Mouse (Mus musculus): ENCODE measurements around the gene Zdhhc19.

Zdhhc19 gene

DNA sequence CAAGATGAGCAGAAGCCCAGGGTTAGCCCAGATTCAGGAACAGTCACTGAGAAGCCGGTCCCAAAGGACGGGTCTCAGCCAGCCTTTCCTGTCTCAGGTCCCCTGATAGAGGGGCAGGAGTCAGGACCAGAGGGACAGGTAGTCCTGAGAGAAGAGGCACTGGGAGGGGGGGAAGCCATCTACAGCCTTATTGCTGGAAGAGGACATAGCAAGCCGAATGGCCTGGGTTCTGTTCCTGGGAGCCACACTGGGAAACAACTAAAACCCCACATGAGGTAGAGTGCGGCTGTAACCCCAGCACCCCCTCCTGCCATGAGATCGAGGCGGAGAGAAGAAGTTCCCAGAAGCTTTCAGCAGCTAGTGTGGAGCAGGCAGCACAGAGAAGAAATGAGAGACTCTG lies 17.9 kb downstream of the Zdhhc19 start:
- DNase-seq (ENCODE audit: extremely low read depth, low read depth), result no peak

DNA sequence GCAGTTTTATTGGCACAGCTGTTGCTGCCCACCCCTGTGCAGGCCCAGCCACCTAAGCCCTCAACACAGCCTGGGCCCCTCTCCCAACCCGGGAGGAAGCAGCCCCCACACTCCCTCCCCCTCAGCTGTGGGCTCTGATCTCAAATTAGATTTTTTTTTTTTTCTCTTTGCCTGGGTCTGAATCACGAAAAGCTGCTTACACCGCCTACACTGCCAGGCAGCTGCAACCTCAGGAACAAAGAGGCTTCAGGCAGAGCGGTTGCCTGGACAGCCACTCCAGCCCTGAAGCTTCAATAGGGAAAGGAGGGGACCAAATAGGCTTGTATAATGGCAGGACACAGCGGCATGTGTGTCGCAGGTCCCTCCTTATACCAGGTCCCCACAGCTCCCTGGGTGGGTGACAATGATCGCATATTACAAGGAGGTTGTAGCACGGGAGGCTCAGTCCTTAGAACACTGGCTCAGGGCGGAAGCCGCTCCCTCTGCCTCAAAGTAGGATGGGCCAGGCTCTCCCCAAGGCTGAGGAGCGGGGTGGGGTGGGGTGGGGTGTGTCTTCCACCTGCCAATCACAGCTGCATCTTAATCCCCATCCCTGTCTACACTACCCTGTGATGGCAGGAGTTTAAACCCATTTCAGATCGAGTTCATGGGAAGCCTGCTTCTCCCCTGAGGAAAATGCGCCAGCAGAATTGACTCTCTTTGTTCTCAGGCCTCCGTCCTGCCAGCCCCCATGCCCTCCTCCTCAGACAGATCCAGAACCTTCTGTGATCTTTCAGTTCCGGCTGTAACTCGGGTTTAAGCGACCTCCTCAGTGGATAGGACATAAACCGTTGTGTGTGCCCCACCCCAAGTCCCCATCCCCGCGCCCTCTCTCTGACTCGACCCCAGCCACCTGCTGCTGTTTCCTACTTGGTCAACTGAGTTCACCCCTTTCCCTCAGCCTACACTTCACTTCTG lies 20.2 kb downstream of the Zdhhc19 start:
- no peak for DNase-seq (ENCODE audit: extremely low read depth, low read depth)

DNA sequence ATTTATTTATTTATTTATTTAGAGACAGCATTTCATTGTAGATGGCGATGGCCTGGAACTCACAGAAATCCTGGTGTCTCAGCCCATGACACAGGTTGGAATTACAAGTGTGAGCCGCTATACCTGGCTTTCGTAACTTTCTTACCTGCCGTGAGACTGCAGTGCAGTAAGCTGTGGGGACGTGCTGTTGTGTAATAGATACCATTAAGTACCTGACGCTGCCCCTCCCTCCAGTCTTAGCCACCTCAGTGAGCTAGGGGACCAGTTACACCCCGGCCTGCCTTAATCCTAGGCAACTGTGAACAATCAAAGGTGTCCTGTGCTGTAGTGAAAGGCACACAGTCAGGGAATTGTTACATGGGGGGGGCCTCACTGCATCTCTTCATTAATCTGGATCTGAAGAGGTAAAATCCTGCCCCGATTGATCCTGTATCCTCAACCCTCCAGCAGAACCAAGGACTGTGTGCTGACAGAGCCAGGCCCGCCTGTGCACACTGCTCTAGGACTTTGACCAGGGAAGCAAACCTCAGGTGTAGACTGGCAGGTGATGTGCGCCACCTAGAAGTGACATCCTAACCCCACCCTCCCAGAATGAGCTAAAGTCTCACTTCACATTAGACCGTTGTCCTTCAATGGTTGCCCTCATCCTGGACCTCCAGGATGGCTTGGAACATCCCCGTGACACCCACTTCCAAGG lies 21.9 kb downstream of the Zdhhc19 start:
- no peak for DNase-seq (ENCODE audit: extremely low read depth, low read depth)

DNA sequence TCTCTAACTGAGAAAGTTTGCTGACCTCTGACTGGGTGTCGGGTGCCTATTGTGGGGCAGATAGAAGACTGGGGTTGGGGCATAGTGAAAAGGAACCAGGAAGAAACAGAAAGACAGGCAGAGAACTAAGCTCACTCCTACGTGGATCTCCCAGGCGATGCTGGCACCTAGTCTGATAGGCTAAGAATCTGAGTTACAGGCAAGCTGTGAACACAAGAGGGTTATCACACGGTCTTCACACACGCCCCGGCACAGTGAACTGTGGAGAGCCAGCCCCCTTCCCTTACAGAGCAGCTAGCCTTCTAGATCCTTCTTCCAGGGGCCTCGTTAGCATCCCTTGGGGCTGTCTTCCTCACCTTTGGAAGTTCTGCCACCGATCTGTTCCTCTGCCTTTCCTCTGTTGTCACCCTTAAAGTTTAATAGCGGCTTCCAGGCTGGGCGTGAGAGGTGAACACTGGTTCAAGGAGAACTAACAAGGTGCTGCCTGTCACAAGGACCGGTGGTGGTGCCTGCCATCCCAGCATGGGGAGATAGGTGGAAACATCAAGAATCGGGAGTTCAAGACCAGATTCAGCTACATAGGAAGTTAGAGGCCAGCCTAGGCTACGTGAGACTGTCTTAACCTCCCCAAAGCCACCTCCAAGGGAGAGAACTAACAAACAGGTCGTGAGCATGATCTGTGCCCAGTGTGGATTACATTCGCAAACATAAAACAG lies 23.7 kb downstream of the Zdhhc19 start:
- DNase-seq (ENCODE audit: extremely low read depth, low read depth), result no peak

DNA sequence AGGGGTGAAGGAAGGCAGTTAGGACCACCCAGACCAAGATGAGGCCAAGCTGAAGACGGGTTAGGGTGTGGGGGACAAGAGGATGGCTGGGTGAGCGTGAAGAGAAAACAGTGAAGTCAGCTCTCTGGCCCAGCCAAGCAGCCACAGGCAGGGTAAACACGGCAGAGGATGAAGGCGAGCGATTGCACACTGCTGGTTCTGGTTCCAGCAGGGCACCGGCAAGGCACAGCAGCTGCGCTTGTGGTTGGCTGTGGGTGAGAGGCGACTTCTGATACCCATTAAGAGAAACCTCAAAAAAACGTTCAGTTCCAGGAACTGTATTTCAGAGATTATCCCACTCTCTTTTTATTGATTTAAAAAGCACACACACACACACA lies 24.3 kb downstream of the Zdhhc19 start:
- DNase-seq (ENCODE audit: extremely low read depth, low read depth), result peak; percentile 68

DNA sequence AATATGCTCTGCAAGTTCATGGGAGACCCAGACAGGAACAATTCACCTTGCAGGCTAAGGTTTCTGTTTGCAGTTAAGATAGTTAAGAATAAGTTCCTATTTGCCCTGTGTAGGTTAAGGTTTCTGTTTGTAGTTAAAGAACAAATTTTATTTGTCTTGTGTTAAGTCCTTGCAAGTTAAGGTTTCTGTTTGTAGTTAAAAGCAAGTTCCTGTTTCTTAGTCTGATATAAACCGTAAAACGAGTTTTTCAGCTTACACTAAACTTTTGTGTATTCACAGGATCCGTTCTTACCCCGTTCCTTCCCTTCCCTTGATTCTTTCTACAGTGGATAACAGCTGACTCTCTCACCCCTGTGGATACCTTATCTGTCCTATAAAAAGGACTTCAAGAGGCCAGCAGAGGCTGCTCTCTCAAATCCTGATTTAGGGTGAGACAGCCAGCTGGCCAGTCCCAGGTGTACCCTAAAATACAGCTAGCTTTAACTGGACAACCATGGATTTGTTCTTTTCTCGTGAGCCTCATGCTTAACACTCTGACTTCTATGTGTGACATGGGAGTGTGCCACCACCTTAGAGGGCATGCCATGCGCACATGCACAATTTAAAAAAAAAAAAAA lies 26.6 kb downstream of the Zdhhc19 start:
- no peak for DNase-seq (ENCODE audit: extremely low read depth, low read depth)

DNA sequence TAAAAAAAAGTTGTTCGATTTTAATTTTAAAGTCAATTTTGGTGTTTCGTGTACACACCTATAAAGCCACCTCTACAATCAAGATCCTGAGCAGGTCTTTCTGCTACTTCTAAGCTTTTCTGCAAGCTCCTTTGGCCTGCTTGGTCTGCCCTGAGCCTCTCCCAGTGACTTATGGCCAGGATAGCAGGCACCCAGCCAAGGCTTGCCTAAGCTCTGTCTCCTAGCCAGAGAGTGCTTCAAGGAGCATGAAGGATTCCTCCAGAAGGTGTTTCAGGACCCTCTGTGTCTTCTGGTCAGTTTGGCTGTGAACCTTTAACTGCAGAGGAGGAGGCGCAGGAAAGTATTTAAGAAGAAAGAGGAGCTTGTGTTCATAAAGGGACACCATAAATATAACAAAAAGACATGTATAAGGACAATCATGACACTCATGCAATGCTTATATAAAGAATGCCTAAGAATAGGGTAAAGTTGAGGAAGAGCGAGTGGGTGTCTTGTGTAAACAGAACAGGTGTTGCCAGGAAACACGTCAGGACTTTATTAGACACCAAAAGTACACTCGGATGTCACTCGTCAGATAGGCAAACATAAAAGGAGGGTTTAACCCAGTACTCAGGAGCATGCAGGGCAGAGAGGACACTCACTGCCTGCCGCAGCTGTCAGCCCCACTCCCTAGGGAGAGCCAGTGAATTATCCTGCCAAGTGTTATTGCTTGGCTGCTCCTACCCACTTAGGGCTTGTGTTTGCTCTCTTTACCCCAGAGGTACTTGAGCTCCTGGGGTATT lies 27.6 kb downstream of the Zdhhc19 start:
- no peak for DNase-seq (ENCODE audit: extremely low read depth, low read depth)

DNA sequence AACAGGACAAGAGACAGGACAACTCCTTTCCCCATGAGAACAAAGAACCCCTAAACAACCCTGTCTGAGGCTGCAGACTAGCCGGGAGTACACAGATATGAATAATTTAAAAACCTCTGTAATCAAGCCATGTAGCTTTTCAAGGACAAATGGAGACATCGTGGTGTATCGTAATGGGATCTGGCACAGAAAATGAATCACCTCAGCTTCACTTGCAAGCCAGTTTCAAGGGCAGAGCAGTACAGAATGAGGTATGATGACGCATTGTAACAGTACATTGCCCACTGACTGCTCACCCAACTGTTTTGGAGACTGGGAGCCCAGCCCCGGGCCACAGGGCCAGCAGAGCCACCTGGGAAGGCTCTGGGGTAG lies 28.2 kb downstream of the Zdhhc19 start:
- DNase-seq (ENCODE audit: extremely low read depth, low read depth), result no peak

DNA sequence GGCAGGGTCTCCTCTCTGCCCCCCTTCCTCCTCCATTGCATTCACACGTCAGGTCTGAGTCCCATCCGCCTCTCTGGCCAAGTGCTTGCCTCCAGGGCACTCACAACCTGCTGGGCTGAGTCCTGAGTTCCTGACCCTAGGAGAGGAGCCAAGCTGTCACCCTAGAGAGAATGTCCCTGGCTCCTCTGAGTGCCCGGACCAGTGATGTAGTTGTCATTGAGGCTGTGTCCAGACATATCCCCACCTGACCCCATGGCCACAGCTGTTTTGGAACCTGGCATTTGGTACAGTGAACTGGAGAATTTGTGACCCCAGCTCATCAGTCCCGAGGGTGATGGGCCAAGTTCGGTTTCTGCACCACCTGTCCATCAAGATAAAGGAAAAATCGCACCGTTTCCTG lies 30.8 kb downstream of the Zdhhc19 start:
- DNase-seq (ENCODE audit: extremely low read depth, low read depth), result no peak

DNA sequence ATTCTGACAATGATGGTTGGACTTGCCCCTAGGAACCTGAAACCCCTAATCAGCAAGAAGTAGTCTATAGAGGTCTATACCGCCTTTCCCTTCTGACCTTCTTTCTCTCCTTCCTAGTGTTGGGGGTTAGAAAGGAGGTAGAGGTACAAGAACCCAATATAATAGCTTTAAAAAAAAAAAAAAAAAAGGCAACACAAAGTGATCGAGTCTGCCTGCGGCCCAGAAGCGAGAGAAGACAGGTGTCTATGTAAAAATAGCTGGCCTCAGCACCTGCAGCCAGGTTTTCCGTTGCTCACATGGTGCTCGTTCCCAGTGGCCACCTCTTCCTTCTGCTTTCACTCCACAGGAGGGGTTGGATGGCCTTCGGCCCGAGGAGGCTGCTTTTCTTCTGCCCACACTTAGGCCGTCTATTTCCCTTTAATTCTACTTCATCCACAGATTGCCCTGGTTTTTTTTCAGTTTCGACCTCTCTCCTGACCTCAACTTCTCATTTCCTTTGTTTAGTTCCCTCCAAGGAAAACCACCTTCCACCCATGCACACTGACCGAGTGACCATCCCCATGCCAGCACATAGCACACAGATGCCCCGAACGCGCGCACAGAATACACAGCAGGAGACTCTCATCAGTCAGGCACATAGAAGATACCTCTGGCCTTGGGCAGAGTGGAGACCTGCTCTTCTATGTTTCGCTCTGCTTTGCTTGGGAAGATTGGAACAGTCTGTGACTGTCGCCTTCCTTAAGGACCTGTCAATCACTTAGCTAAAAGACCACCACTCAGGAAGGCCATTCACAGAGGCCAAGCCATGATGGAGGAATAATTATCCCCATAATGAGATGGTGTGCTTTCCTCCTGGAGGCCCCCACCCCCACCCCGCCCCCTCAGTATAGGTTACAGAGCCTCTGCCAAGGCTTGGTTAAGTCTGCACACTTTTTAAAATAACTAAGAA lies 37.1 kb downstream of the Zdhhc19 start:
- no peak for DNase-seq (ENCODE audit: extremely low read depth, low read depth)

DNA sequence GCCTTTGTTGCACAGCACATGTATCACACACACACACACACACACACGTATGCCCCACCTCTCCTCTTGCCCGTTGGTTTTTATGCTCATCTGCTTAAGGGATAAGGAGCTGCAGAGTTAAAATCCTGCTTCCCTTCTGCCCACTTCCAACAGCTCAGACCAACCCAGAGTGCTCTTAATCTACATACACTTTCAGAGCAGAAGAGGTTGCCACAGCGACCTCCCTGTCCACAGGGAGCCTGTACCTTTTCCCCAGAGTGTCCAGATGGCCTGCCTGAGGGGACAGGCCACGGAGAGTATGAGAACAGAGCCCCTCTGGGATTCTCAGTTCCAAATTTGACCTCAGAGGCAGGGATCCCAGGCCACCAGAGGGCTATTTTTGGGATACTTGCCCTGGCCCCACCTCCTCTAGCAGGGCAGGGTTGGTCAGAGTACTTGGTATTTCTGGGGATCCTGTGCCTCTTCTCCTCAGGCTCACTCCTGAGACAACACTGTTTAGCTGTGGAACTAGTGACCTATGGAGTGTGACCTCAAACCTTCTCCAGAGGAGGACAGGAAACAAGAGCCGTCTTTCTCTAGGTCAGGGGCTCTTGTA lies 39.2 kb downstream of the Zdhhc19 start:
- DNase-seq (ENCODE audit: extremely low read depth, low read depth), result no peak

DNA sequence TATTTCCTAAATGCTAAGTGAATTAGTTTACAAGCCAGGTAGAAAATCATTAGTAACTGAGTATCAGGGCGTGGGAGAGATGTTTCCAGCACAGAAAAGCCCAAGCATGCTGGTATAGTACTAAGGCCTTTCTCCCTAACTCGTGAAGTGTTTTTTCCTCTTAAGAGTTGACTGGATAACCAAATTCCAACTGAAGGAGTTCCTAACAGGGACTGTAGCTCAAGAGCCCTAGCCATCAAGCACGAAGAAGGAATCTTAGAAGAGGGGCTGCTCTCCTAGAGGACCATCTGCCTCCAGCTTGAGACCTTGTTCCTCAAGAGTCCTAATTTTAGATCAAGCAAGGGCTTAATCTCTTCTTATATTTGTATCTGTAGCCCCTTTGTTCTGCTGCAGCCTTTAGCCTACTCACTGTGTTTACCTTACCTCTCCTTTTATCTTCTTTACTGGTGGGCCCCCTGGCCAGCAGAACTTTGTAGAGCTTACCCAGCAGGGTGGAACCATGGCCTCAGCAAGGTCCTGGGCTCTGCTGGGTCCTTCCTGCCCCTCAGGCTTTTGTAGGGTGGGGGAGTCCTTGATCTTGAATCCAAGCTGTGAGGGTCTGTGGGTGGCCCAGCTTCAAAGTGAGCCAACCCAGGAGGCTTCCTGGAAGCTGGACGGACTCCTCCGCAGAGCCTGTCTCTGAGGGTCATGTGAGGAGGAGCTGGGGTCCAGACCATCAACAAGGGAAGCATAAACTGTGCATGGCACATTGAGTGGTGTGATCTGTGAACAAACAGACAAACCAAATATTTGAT lies 42.0 kb downstream of the Zdhhc19 start:
- no peak for DNase-seq (ENCODE audit: extremely low read depth, low read depth)

DNA sequence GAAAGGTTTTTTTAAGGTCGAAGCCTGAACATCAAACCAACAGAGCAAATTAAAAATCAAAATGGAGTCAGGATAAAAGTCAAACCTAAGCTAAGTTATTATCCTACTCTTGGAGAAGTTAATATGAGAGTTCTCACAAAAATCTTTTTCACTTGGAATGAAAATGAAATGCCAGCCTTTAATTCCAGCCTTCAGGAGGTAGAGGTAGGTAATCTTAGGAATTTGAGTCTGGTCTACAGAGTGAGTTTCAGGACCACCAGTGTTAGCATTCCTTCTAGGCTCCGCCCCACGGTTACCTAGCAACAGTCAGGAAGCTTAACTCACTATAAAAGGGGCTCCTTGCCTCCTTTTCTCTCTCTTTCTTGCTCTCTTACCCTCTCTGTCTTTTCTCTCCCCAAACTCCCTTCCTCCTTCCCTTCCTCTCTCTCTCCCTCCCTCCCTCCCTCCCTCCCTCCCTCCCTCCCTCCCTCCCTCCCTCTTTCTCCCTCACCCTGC lies 42.7 kb downstream of the Zdhhc19 start:
- no peak for DNase-seq (ENCODE audit: extremely low read depth, low read depth)

DNA sequence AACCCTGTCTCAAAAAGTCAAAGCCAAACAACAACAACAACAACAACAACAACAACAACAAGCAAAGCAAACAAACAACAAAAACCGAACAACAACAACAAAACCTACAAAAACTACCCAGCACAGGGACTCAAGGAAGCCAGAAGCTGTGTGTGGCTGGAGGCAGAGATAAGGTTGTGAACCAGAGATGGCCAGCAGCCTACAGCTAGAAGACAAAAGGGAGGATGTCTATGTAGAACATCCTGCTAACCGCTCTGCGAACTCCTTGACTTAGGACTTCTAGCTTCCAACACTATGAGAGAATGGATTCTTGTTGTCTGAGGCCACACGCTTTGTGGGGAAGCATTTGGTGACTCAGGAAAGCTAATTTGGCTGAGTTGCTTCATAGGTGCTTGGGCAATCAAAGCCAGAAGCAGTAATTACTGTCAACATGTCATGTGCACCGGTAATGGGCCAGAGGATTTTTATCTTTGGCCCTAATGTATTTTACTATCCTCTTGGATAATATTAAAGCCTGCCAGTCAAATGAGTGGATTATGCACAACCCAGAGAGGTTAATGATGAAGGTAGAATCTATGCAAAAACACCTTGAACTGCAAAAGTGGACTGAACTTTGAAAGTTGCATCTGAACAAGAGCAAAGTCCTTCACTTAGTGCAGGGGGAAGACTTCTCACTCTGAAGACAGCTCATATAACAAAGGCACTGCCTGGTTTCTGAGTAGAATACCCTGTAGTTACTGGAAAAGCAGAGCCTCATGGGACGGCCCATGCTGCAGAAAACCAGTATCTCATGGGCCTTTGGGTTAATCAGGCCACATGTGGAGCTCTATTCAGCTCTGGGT lies 45.5 kb downstream of the Zdhhc19 start:
- DNase-seq (ENCODE audit: extremely low read depth, low read depth), result no peak

DNA sequence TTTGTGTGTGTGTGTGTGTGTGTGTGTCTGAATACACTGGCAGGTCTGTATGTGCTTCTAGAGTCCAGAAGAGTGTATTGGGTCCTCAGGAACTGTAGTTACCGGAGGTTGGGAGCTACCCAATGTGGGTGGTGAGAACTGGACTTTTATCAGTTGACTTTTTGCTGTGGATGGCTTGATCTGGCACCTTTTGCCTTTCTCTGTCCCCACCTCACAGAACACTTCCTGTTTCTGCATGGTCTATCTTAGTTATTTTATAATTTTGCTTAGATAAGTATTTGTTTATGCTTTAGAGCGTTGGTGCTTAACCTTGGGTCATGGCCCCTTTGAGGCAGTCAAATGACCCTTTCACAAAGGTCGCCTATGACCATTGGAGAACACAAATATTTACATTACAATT lies 47.4 kb downstream of the Zdhhc19 start:
- no peak for DNase-seq (ENCODE audit: extremely low read depth, low read depth)

DNA sequence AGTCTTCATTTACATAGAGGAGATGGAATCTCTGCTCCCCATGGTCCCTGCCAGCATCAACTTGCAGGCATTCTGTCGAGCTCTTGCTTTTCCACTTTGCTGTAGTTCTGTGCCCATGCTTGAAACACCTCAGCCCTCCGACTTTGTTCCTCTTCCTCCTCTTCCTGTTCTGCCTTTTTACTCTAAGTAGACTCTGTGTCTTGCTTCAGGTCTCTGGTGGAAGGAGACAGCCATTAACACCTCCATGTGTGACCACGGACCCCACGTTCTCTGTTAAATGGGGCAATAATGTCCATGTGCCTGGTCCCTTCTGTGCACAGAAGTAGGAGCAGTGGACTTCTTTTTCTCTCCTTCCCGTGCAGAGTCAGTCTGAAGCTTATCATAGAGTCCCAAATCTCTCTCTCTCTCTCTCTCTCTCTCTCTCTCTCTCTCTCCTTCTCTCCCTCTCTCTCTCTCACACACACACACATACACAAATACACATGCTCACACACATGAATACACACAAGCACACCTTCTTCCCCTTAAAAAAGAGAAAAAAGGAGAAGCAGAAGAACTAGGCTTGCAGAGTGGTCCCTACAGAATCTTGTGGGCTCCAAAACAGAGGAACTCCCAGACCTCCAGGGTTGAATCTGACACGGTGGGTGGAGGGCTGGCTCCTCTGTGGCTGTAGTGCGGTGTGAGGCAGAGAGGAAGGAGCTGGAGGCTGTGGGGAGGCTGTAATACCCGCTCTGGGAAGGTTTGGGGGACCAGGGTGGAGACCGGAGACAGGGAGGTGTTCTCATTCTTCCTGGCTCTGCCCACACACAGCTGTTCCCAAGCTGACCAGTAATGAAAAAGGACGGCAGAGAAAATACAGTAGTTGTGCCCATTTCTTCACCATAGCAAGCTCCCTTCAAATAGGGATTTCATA lies 51.3 kb downstream of the Zdhhc19 start:
- DNase-seq (ENCODE audit: extremely low read depth, low read depth), result peak; percentile 64

Measured in MEL-GATA-1-ER (cell line).